Mouse (Mus musculus) naive thymus-derived CD4-positive, alpha-beta T cell, adult 5 months (primary cell): ENCODE data around the gene Fkrp. TPM values are rescaled to one million over a fixed set of nuclear protein-coding genes. Genes with fewer than 3 reads are reported as not detected.

Source experiments
- polyA plus RNA-seq: library from polyadenylated mRNA; unstranded; fragments of 100-300 nt; shearing (Covaris generic); gene quantifications from one replicate; pipeline ENCODE4 v1.2.1, GENCODE M21; 2017

Fkrp gene
- 22.8 TPM for polyA plus RNA-seq

GRCm38 (mm10) chr7:16816475-16817122 is at the start of gene Fkrp:
Gene Fkrp (minus strand): TSS chr7:16816732.

GRCm38 (mm10) chr7:16842645-16843063 is 26.1 kb upstream of the Fkrp start, which contains the start of gene Prkd2:
Gene Prkd2 (plus strand): TSS chr7:16842902.

GRCm38 (mm10) chr7:16815351-16815941 is 1.1 kb downstream of the Fkrp start, which contains the start of gene Strn4:
Gene Strn4 (plus strand): TSS chr7:16815889.

GRCm38 (mm10) chr7:16780825-16781554 is 35.5 kb downstream of the Fkrp start, which contains the start of gene Slc1a5:
Gene Slc1a5 (plus strand): TSS chr7:16781340.

Other genes starting within 250 kb of the Fkrp start
- 8.7 TPM for gene Arhgap35, start 201.7 kb downstream of the Fkrp start, polyA plus RNA-seq
- not detected for gene Ceacam15, start 141.0 kb downstream of the Fkrp start, polyA plus RNA-seq
- not detected for gene Ceacam9, start 94.8 kb downstream of the Fkrp start, polyA plus RNA-seq
- gene Ap2s1, start 78.3 kb downstream of the Fkrp start, polyA plus RNA-seq = 85.8 TPM
- gene Slc1a5, start 35.4 kb downstream of the Fkrp start, polyA plus RNA-seq = 258 TPM
- 79.3 TPM for gene Strn4, start 843 bp downstream of the Fkrp start, polyA plus RNA-seq
- gene Prkd2, start 26.2 kb upstream of the Fkrp start, polyA plus RNA-seq = 220 TPM
- gene Dact3, start 58.6 kb upstream of the Fkrp start, polyA plus RNA-seq = 0.15 TPM
- gene Gng8, start 75.1 kb upstream of the Fkrp start, polyA plus RNA-seq = not detected
- 4.1 TPM for gene Ptgir, start 89.8 kb upstream of the Fkrp start, polyA plus RNA-seq
- 59.6 TPM for gene Calm3, start 107.4 kb upstream of the Fkrp start, polyA plus RNA-seq
- gene Pnmal2, start 128.0 kb upstream of the Fkrp start, polyA plus RNA-seq = not detected
- gene Pnmal1, start 142.9 kb upstream of the Fkrp start, polyA plus RNA-seq = not detected
- 1.2 TPM for gene Gm42372, start 166.4 kb upstream of the Fkrp start, polyA plus RNA-seq
- gene Ccdc8, start 176.0 kb upstream of the Fkrp start, polyA plus RNA-seq = 0.07 TPM
- gene Ppp5c, start 211.2 kb upstream of the Fkrp start, polyA plus RNA-seq = 92.2 TPM
- gene Hif3a, start 245.7 kb upstream of the Fkrp start, polyA plus RNA-seq = 0.27 TPM